Mouse (Mus musculus) intestine, embryonic 16.5 days (tissue): ENCODE data around the gene Prss43. TPM values are rescaled to one million over a fixed set of nuclear protein-coding genes. Genes with fewer than 3 reads are reported as not detected.

Experiments used
- ATAC-seq: fragments of 200-750 bp; cut with Nextera tagmentation; 2 replicates; pipeline ENCODE4 v1.8.0; 2017; ENCODE audit warnings: moderate TSS enrichment, moderate library complexity
- H3K27ac ChIP-seq: fragments of 300-500 bp; sonication (generic); 2 replicates; pipeline ENCODE4 v1.5.1; 2014; ENCODE audit warnings: mild to moderate bottlenecking, low read length
- H3K27me3 ChIP-seq: fragments of 300-500 bp; sonication (generic); replicated peaks from 2 replicates; pipeline ENCODE4 v1.6.1; 2014; ENCODE audit warnings: low read length, control low read depth, mixed read lengths; ENCODE audit not compliant: control insufficient read depth, insufficient read depth
- H3K36me3 ChIP-seq: fragments of 300-500 bp; sonication (generic); 2 replicates; pipeline ENCODE4 v1.6.1; 2014; ENCODE audit warnings: low read length, control low read depth; ENCODE audit not compliant: control insufficient read depth, insufficient read depth
- H3K4me1 ChIP-seq: fragments of 300-500 bp; sonication (generic); 2 replicates; pipeline ENCODE4 v1.6.1; 2014; ENCODE audit warnings: low read length, control low read depth, mixed read lengths; ENCODE audit not compliant: control insufficient read depth, insufficient read depth
- H3K4me2 ChIP-seq: fragments of 300-500 bp; sonication (generic); 2 replicates; pipeline ENCODE4 v1.6.1; 2014; ENCODE audit warnings: low read depth, low read length, control low read depth
- H3K4me3 ChIP-seq: fragments of 300-500 bp; sonication (generic); 2 replicates; pipeline ENCODE4 v1.5.1; 2014; ENCODE audit warnings: mild to moderate bottlenecking, low read length
- H3K9ac ChIP-seq: fragments of 300-500 bp; sonication (generic); 2 replicates; pipeline ENCODE4 v1.6.1; 2014; ENCODE audit warnings: low read depth, low read length
- H3K9me3 ChIP-seq: fragments of 300-500 bp; sonication (generic); 2 replicates; pipeline ENCODE4 v1.6.1; 2016; ENCODE audit warnings: low read length, control low read depth; ENCODE audit not compliant: control insufficient read depth
- WGBS: fragments of 180-500 bp; shearing (Covaris S2); extraction: QIAGEN DNeasy Blood & Tissue Kit; methylation state at CpG from one replicate; pipeline ENCODE4 v1.1.7; 2014; 5-methylcytosine and 5-hydroxymethylcytosine counted together
- polyA plus RNA-seq: library from polyadenylated mRNA; unstranded; fragments of >200 nt; fragmentation: Nextera tagmentation; extraction: Ambion mirVana; gene quantifications from 2 replicates; pipeline ENCODE4 v1.2.1, GENCODE M21; 2015

The Prss43 gene
- polyA plus RNA-seq, 1 experiment from 2014 or later: not detected

DNA sequence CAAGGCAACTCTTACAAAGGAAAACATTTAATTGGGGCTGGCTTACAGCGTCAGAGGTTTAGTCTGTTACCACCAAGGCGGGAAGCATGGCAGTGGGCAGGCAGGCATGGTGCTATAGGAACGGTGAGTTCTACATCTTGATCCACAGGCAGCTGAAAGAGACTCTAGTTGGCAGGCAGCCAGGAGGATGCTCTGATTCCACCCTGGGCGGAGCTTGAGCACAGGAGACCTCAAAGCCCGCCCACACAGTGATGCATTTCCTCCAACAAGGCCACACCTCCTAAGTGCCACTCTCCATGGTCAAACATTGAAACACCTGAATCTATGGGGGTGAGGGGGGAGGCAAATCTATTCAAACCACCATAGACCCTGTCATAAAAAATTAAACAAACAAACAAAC is 6.5 kb downstream of the Prss43 start:
- H3K9ac ChIP-seq: no peak overlapping the region
- no peaks in the 10 kb centered on the region for H3K27me3 ChIP-seq
- no peak overlapping the region for H3K27ac ChIP-seq
- no peak overlapping the region for H3K4me2 ChIP-seq
- WGBS: 73% methylated on average over 5 of the region's 5 CpGs
- no peak overlapping the region for H3K4me3 ChIP-seq
- no peaks in the 10 kb centered on the region for H3K4me1 ChIP-seq
- ATAC-seq: no peak
- no peaks in the 10 kb centered on the region for H3K9me3 ChIP-seq
- no peaks in the 10 kb centered on the region for H3K36me3 ChIP-seq

GRCm38 (mm10) chr9:110834411-110834810 is 7.9 kb downstream of the Prss43 start, which contains the start of gene Prss45:
Gene Prss45, plus strand, starts transcription at chr9:110834588.
- no peak for ATAC-seq

DNA sequence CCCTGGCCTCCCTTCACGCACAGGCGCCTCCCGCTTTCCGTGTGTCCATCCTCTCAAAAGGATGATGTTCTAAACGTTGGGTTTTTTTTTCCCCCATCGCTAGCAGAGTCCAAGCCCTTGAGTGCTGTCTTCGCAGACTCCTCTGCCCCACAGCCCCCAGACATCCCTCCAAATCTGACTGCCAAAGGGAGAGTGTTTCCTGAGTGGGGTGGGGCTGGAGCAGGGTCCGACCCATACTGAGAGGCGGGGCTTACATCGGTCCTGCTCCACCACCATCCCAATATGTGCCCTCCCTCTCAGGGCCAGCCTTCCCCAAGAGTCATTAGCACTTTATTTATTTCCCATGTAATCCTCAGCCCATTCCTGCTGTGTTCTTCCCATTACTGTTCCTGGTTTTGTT is 8.5 kb downstream of the Prss43 start:
- H3K9ac ChIP-seq: no peak overlapping the region
- ATAC-seq: no peak
- no peak overlapping the region for H3K4me2 ChIP-seq
- H3K27me3 ChIP-seq: no peaks in the 10 kb centered on the region
- no peak overlapping the region for H3K27ac ChIP-seq
- H3K9me3 ChIP-seq: no peaks in the 10 kb centered on the region
- WGBS: 33% methylated on average over 10 of the region's 10 CpGs
- H3K36me3 ChIP-seq: no peaks in the 10 kb centered on the region
- H3K4me1 ChIP-seq: no peaks in the 10 kb centered on the region
- H3K4me3 ChIP-seq: no peak overlapping the region

More at GRCm38 (mm10) chr9:110834411-110834810, 7.9 kb downstream of the Prss43 start, which contains the start of gene Prss45:
- Histone ChIP-seq H3K36me3 (no peaks in the 10 kb centered on the region), H3K9ac (no peak within 1 kb of the TSS), H3K4me1 (no peaks in the 10 kb centered on the region), H3K4me3 (no peak within 1 kb of the TSS), H3K27ac (no peak within 1 kb of the TSS), H3K4me2 (no peak within 1 kb of the TSS), H3K9me3 (no peaks in the 10 kb centered on the region), H3K27me3 (no peaks in the 10 kb centered on the region)
- WGBS: 82% methylated on average over 19 of the region's 19 CpGs

GRCm38 (mm10) chr9:110836112-110836511 is 9.6 kb downstream of the Prss43 start:
- H3K4me2 ChIP-seq: no peak overlapping the region
- no peaks in the 10 kb centered on the region for H3K9me3 ChIP-seq
- 0 out of 2 replicates have a peak, but pooled peaks cover 4% of the 10 kb centered on the region for H3K4me1 ChIP-seq
- WGBS: 68% methylated on average over 2 of the region's 2 CpGs
- no peak overlapping the region for H3K4me3 ChIP-seq
- no peaks in the 10 kb centered on the region for H3K27me3 ChIP-seq
- no peak overlapping the region for H3K9ac ChIP-seq
- no peaks in the 10 kb centered on the region for H3K36me3 ChIP-seq
- ATAC-seq: no peak
- no peak overlapping the region for H3K27ac ChIP-seq

- Histone ChIP-seq H3K27me3 (no peaks in the 10 kb centered on the region), H3K4me2 (no peak overlapping the region), H3K9me3 (no peaks in the 10 kb centered on the region), H3K4me1 (0 out of 2 replicates have a peak, but pooled peaks cover 4% of the 10 kb centered on the region), H3K4me3 (no peak overlapping the region), H3K36me3 (no peaks in the 10 kb centered on the region), H3K27ac (no peak overlapping the region), H3K9ac (no peak overlapping the region)
- ATAC-seq: no peak
- WGBS: 84% methylated on average over 6 of the region's 6 CpGs
Measured at GRCm38 (mm10) chr9:110840905-110841304, 14.4 kb downstream of the Prss43 start.

DNA sequence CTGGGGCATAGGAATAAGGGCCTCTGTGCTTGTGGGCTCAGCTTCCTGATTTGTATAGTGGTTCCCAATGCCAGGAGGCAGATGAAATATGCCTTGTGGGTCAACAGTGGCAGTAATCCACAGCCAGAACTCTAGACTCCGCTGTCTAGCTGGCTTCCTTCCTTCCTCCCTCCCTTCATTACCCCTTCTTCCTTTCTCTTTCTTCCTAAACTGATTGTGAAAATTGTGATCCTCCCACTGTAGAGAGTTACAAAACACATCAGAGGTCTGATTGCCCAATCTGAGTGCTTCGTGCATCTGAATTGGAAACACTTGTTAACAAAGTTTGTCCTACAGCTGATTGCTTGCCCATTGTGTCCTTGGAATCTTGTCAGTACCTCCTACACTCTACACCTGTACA is 14.9 kb downstream of the Prss43 start:
- 0 out of 2 replicates have a peak, but pooled peaks cover 4% of the 10 kb centered on the region for H3K4me1 ChIP-seq
- no peak overlapping the region for H3K27ac ChIP-seq
- no peak overlapping the region for H3K9ac ChIP-seq
- no peaks in the 10 kb centered on the region for H3K36me3 ChIP-seq
- WGBS: 64% methylated on average over 2 of the region's 2 CpGs
- no peaks in the 10 kb centered on the region for H3K27me3 ChIP-seq
- H3K4me2 ChIP-seq: no peak overlapping the region
- no peak overlapping the region for H3K4me3 ChIP-seq
- H3K9me3 ChIP-seq: no peaks in the 10 kb centered on the region
- no peak for ATAC-seq

GRCm38 (mm10) chr9:110844206-110844605 is 17.7 kb downstream of the Prss43 start, which contains the start of gene Prss46:
Gene Prss46, plus strand, starts transcription at chr9:110844506.
- ATAC-seq: no peak
- Histone ChIP-seq H3K4me3 (no peak within 1 kb of the TSS), H3K9ac (no peak within 1 kb of the TSS), H3K4me1 (0 out of 2 replicates have a peak, but pooled peaks cover 4% of the 10 kb centered on the region), H3K36me3 (no peaks in the 10 kb centered on the region), H3K27ac (no peak within 1 kb of the TSS), H3K27me3 (no peaks in the 10 kb centered on the region), H3K9me3 (no peaks in the 10 kb centered on the region), H3K4me2 (no peak within 1 kb of the TSS)
- 78% methylated on average over 10 of the region's 10 CpGs for WGBS

- 78% methylated on average over 7 of the region's 7 CpGs for WGBS
- H3K27ac ChIP-seq: no peak overlapping the region
- no peak overlapping the region for H3K9ac ChIP-seq
- ATAC-seq: no peak
- no peaks in the 10 kb centered on the region for H3K27me3 ChIP-seq
- H3K36me3 ChIP-seq: no peaks in the 10 kb centered on the region
- H3K4me3 ChIP-seq: no peak overlapping the region
- H3K9me3 ChIP-seq: no peaks in the 10 kb centered on the region
- H3K4me2 ChIP-seq: no peak overlapping the region
- H3K4me1 ChIP-seq: no peaks in the 10 kb centered on the region
Measured at GRCm38 (mm10) chr9:110849162-110849561, 22.7 kb downstream of the Prss43 start.

DNA sequence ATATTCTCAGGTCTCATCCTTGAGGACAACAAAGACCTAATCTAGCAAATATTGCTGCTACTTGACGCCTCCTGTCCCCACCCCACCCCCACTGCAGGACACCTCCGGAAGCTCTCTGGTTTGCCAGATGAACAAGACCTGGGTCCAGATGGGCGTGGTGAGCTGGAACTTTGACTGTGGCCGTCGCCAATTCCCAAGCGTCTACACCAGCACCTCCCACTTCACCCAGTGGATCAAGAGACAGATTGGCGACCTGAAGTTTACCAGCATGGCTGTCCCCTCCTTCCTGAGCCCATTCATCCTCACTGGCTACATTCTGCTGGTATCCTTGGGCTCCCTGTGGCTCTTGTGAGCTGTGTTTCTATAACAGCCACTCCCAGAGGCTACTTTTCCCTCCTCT is 29.4 kb downstream of the Prss43 start:
- no peak overlapping the region for H3K9ac ChIP-seq
- no peak overlapping the region for H3K27ac ChIP-seq
- H3K27me3 ChIP-seq: peaks cover 7% of the 10 kb centered on the region; the same call in 1 of the 2 replicates
- ATAC-seq: no peak
- 64% methylated on average over 7 of the region's 7 CpGs for WGBS
- H3K4me1 ChIP-seq: peaks cover 4% of the 10 kb centered on the region; the same call in 1 of the 2 replicates
- no peak overlapping the region for H3K4me2 ChIP-seq
- no peaks in the 10 kb centered on the region for H3K9me3 ChIP-seq
- no peak overlapping the region for H3K4me3 ChIP-seq
- no peaks in the 10 kb centered on the region for H3K36me3 ChIP-seq

GRCm38 (mm10) chr9:110856920-110857319 is 30.4 kb downstream of the Prss43 start:
- ATAC-seq: 0 out of 2 replicates have a peak, but pooled peaks have one; percentile 38
- Histone ChIP-seq H3K27me3 (peaks cover 7% of the 10 kb centered on the region; the same call in 1 of the 2 replicates), H3K9me3 (no peaks in the 10 kb centered on the region), H3K36me3 (no peaks in the 10 kb centered on the region), H3K4me2 (no peak overlapping the region), H3K9ac (no peak overlapping the region), H3K4me1 (peaks cover 4% of the 10 kb centered on the region; the same call in 1 of the 2 replicates), H3K4me3 (no peak overlapping the region), H3K27ac (no peak overlapping the region)
- 37% methylated on average over 4 of the region's 4 CpGs for WGBS
